ENCODE assay signal across 10 mouse cellular contexts in genomic region chr1:105997282-105997681, GRCm38 (mm10). TPM values are rescaled to one million over a fixed set of nuclear protein-coding genes. Genes with fewer than 3 reads are reported as not detected.
DNase-seq lines count a peak whose midpoint lies in the region; ATAC-seq and TF ChIP-seq lines count a peak whose summit lies in the region.
"Had no signal": no experiment of that assay in that cellular context is flagged by ENCODE, and none has a peak within 500 bp of the region (broad histone marks: within the 10 kb centered on the region; RNA-seq: fewer than 3 reads in every experiment).

No protein-coding gene starts in this region.

- no peak for TF ChIP-seq POLR2A in MEL (IDR thresholded peaks at IDR 0.05; ENCODE audit: control insufficient read depth in 1 of 2, insufficient read depth in 1 of 2, low read depth in 1 of 2, low read length in 2 of 2, poor library complexity in 1 of 2)

- H3K27me3 ChIP-seq in heart, embryonic 12.5 days (replicated peaks): no peaks in the 10 kb centered on the region
- H3K27me3 ChIP-seq in MEL (ENCODE audit: control insufficient read depth in 1 of 2, insufficient read depth in 2 of 2, low read length in 2 of 2): no peaks in the 10 kb centered on the region
- no peaks in the 10 kb centered on the region for H3K27me3 ChIP-seq in lung, embryonic 14.5 days (ENCODE audit: insufficient read depth, low read length)
- H3K27me3 ChIP-seq in forebrain, embryonic 15.5 days: no peaks in the 10 kb centered on the region
- H3K27me3 ChIP-seq: forebrain, embryonic 12.5 days; midbrain, embryonic 12.5 days had no signal

- no peak for ATAC-seq in heart, embryonic 12.5 days (ENCODE audit: insufficient number of reproducible peaks, low FRiP score)
- peak; percentile 22 for ATAC-seq in common myeloid progenitor, adult 5-6 weeks (replicated peaks; ENCODE audit: low read depth, poor library complexity, severe bottlenecking)
- ATAC-seq in lung, embryonic 14.5 days (ENCODE audit: insufficient read depth): no peak
- no peak for ATAC-seq in forebrain, embryonic 15.5 days (replicated peaks)
- ATAC-seq: intestine, embryonic 16.5 days had no signal

- H3K36me3 ChIP-seq in heart, embryonic 12.5 days: no peaks in the 10 kb centered on the region
- peaks cover 3 to 31% of the 10 kb centered on the region in 2 experiments; a peak in 3 of 4 replicates for H3K36me3 ChIP-seq in MEL (ENCODE audit: control insufficient read depth in 1 of 2, insufficient read depth in 2 of 2, low read length in 2 of 2)
- H3K36me3 ChIP-seq in lung, embryonic 14.5 days (ENCODE audit: insufficient read depth): no peaks in the 10 kb centered on the region
- no peaks in the 10 kb centered on the region for H3K36me3 ChIP-seq in forebrain, embryonic 15.5 days
- H3K36me3 ChIP-seq: forebrain, embryonic 12.5 days; midbrain, embryonic 12.5 days had no signal

- H3K4me2 ChIP-seq in heart, embryonic 12.5 days: no peak overlapping the region
- peak overlapping the region; percentile 5; the same call in 1 of the 2 replicates for H3K4me2 ChIP-seq in lung, embryonic 14.5 days
- H3K4me2 ChIP-seq in forebrain, embryonic 15.5 days (replicated peaks): no peak overlapping the region
- H3K4me2 ChIP-seq: forebrain, embryonic 12.5 days; midbrain, embryonic 12.5 days had no signal

- no peak for TF ChIP-seq EP300 in MEL (IDR thresholded peaks at IDR 0.05; ENCODE audit: low read depth in 1 of 2, low read length in 2 of 2)

- 59% methylated on average over 3 of the region's 3 CpGs for WGBS in heart, embryonic 12.5 days
- WGBS in lung, embryonic 14.5 days: 24% methylated on average over 3 of the region's 3 CpGs
- 37% methylated on average over 3 of the region's 3 CpGs for WGBS in forebrain, embryonic 15.5 days

- no peak overlapping the region for H3K4me3 ChIP-seq in heart, embryonic 12.5 days
- H3K4me3 ChIP-seq in MEL (ENCODE audit: control insufficient read depth in 1 of 2, insufficient read depth in 1 of 2, low read depth in 2 of 2, low read length in 2 of 2): no peak overlapping the region
- H3K4me3 ChIP-seq in lung, embryonic 14.5 days (ENCODE audit: low read depth, low read length): no peak overlapping the region
- H3K4me3 ChIP-seq in forebrain, embryonic 15.5 days: no peak overlapping the region
- H3K4me3 ChIP-seq: forebrain, embryonic 12.5 days; midbrain, embryonic 12.5 days had no signal

- peak; percentile 55 to 62 for DNase-seq in heart, adult 18-20 months
- DNase-seq in MEL (ENCODE audit: low read depth, low spot score): peak; percentile 30
- peak; percentile 79 for DNase-seq in lung, embryonic 14.5 days
- DNase-seq in layer of hippocampus, adult 11-12 months (ENCODE audit: low spot score): no peak

- H3K4me1 ChIP-seq in heart, embryonic 12.5 days (replicated peaks): peaks cover 20% of the 10 kb centered on the region
- peaks cover 10 to 24% of the 10 kb centered on the region in 2 experiments for H3K4me1 ChIP-seq in MEL (ENCODE audit: control insufficient read depth in 1 of 2, insufficient read depth in 2 of 2, low read length in 2 of 2)
- H3K4me1 ChIP-seq in lung, embryonic 14.5 days (ENCODE audit: insufficient read depth): peaks cover 15% of the 10 kb centered on the region
- peaks cover 21% of the 10 kb centered on the region for H3K4me1 ChIP-seq in forebrain, embryonic 15.5 days

- H3K9me3 ChIP-seq in heart, embryonic 12.5 days (replicated peaks): no peaks in the 10 kb centered on the region
- no peaks in the 10 kb centered on the region for H3K9me3 ChIP-seq in MEL (replicated peaks; ENCODE audit: insufficient read depth, low read length)
- no peaks in the 10 kb centered on the region for H3K9me3 ChIP-seq in lung, embryonic 14.5 days (ENCODE audit: low read depth, low read length)
- H3K9me3 ChIP-seq in forebrain, embryonic 15.5 days: no peaks in the 10 kb centered on the region
- H3K9me3 ChIP-seq: forebrain, embryonic 12.5 days; midbrain, embryonic 12.5 days had no signal

- no peak for TF ChIP-seq RAD21 in MEL (IDR thresholded peaks at IDR 0.05; ENCODE audit: low read depth, low read length)

- H3K9ac ChIP-seq in heart, embryonic 12.5 days: no peak overlapping the region
- H3K9ac ChIP-seq in MEL (ENCODE audit: control insufficient read depth, low read depth, low read length, poor library complexity, severe bottlenecking): no peak overlapping the region
- H3K9ac ChIP-seq in lung, embryonic 14.5 days: no peak overlapping the region
- H3K9ac ChIP-seq in forebrain, embryonic 15.5 days (replicated peaks): no peak overlapping the region
- H3K9ac ChIP-seq: forebrain, embryonic 12.5 days; midbrain, embryonic 12.5 days had no signal

- no peak overlapping the region for H3K27ac ChIP-seq in heart, embryonic 12.5 days (ENCODE audit: poor library complexity, severe bottlenecking)
- H3K27ac ChIP-seq in MEL (ENCODE audit: control insufficient read depth, low read depth, low read length): no peak overlapping the region
- H3K27ac ChIP-seq in lung, embryonic 14.5 days (ENCODE audit: low read depth): peak overlapping the region; percentile 10; the same call in 1 of the 2 replicates
- no peak overlapping the region for H3K27ac ChIP-seq in forebrain, embryonic 15.5 days (replicated peaks)
- H3K27ac ChIP-seq: forebrain, embryonic 12.5 days; midbrain, embryonic 12.5 days had no signal

- H3K79me2 ChIP-seq in MEL (ENCODE audit: control insufficient read depth, insufficient read depth, low read length, poor library complexity): peaks cover 52% of the 10 kb centered on the region

- TF ChIP-seq CTCF in MEL (IDR thresholded peaks at IDR 0.05 in 2 of 3, conservative IDR thresholded peaks at IDR 0.05 in 1 of 3; ENCODE audit: control insufficient read depth in 1 of 3, insufficient read depth in 1 of 3, low read depth in 2 of 3, low read length in 3 of 3, poor library complexity in 1 of 3, severe bottlenecking in 1 of 3): no peak
- TF ChIP-seq CTCF in lung, embryonic 14.5 days (IDR thresholded peaks at IDR 0.05; ENCODE audit: low read depth): no peak

TF ChIP-seq in MEL, 35 proteins besides CTCF, POLR2A, EP300 and RAD21:
- TF ChIP-seq MEF2A (IDR thresholded peaks at IDR 0.05; ENCODE audit: extremely low read depth, insufficient replicate concordance, low read depth, low read length, poor library complexity, severe bottlenecking): no peak

RNA-seq across cellular contexts. Expression of gene Zcchc2, which starts 7.1 kb away (rescaled TPM):
- 1 to 10 TPM; 7.0 to 7.9 TPM for total RNA-seq in heart, adult 18-20 months (2021)
- polyA plus RNA-seq in heart, embryonic 12.5 days (2016; fragmentation: Nextera tagmentation; extraction: Ambion mirVana): 2.0 and 2.3 TPM in 2 replicates
- 10.3 and 10.5 TPM in 2 replicates for total RNA-seq in MEL (2012; rRNA removed)
- polyA plus RNA-seq in MEL (2012; ENCODE audit: insufficient read depth in 1 of 2, insufficient read length in 2 of 2, low read depth in 1 of 2, low replicate concordance in 2 of 2, missing spikeins in 1 of 2): 10 to 100 TPM; 19.1 to 25.0 TPM
- total RNA-seq in common myeloid progenitor, adult 5-6 weeks (2017): 19.6 and 22.2 TPM in 2 replicates
- polyA plus RNA-seq in lung, embryonic 14.5 days (2014; fragmentation: Nextera tagmentation; extraction: Ambion mirVana): 3.1 and 3.2 TPM in 2 replicates
- 1.6 and 1.8 TPM in 2 replicates for polyA plus RNA-seq in forebrain, embryonic 15.5 days (2015; fragmentation: Nextera tagmentation; extraction: Ambion mirVana)
